Mouse (Mus musculus) urinary bladder, postnatal 4 days (tissue): ENCODE measurements around the gene Gna12.

Experiments
- DNase-seq, 2 experiments: peaks; one replicate each; pipeline ENCODE4 v3.0.0; 2021 to 2022; ENCODE audit warnings: low spot score in 2 of 2

Gene Gna12

DNA sequence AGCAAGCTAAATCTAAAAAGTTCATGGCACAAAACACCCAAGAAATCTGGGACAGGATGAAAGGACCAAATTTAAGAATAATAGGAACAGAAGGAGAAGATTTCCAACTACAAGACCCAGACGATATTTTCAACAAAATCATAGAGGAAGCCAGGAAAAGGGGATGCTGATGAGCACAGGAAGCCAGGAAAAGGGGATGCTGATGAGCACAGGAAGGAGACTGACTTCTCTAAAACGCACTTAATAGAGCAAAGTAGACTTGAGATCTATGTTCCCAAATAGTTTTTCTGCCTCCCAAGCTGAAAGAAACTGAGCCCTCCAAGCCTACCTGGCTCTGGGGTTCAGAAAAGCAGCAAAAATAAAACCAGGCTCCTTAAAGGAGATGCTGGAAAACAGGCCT, 2.8 kb downstream of the Gna12 start:
- DNase-seq: no peak

DNA sequence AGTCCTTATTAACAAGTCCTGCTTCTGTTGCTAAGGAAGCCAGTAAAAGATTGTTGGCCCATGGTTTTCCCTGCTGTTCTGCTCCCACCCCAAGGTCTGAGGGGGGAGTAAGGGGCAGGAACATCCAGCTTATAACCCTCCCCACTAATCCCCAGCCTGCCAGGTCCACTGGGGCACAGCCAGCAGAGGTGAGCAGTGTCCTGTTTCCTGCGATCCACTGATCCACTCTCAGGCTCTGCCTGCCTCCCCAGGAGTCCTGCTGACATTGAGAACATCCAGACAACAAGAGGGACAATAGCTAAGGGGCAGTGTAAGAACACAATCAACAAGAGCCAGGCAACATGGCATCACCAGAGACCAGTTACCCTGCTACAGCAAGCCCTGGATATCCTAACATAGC, 3.4 kb downstream of the Gna12 start:
- no peak for DNase-seq

DNA sequence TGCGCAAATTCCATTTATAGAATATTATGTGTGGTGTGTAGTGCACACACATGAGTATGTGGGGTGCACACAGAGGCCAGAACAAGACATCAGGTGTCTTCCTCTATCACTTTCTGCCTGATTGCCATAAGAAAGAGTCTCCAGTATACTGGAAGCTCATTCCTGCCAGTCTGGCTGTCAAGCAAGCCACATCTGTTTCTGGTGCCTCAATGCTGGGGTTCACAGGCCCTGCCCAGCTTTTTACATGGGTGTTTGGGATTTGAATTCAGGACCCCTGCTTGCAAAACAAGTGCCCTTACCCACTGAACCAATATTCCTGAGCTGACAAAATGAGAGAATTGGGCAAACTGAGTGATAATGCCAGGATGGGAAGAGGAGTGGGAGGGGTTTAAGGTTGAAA, 4.1 kb downstream of the Gna12 start:
- DNase-seq: no peak

DNA sequence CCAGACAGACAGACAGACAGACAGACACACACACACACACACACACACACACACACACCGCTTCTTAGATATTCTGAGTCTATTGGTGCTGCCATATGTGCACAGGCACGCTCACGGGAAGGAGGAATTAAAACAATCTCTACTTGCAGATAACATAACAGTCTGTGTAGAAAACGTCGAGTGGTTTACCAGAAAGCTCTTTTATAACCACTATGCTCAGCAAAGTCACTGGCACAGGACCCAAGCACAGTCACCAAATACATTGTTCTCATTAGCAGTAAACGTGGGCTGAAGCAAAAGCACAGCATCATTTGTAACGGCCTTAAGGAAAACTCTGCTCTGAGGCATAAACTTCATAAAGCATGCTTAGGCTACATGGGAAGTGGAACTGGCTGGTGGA, 6.1 kb downstream of the Gna12 start:
- DNase-seq: no peak

DNA sequence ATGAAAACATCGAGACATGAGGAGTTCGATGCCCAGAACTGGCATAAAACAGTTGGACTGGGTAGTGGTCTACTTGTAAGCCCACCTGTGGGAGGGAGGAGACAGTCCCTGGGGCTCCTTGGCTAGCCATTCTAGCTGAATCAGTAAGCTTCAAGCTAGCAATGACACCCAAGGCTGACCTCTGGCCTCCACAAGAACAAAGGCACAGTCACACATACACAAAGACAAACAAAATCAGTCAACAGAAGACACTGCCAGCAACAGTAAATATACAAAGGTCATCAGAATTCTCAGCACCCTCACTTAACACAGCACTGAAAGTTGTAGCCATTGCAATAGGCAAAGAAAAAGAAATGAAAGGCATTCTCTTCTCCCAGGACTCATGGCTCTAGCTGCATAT, 6.8 kb downstream of the Gna12 start:
- no peak for DNase-seq

DNA sequence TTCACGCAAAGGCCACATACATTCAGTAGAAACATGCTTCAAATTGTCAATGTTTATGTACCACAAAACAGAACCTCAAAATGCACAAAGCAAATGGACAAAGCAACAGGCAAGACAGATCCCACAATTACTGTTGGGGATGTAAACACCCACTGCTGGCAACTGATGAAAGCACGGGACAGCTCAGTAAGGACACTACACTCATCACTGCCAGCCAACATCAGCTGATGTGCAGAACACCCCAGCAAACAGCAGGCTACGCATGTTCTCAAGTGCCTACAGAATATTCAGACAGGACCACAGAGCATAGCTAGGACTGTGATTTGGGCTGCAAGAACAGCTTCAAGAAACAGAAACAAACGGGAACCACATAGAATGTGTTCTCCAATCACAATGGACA, 8.3 kb downstream of the Gna12 start:
- no peak for DNase-seq

DNA sequence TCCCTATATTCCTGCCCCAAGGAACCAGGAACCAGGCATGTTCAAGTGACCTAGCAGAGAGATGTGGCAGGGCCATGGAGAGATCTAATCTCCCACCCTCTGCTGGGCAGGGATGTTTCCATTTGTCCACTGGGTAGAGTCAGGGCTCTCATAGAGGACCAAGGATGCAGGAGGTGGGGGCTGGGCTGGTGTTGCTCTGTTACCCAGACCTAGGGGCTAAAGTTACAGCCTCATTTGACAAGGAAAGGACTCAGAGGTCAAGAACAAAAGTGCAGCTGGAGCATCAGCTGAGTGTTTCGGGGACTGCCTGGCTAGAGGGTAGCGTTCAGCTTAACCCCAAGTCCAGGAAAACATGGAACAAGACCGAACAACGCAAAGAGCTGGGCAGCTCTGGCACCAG, 9.7 kb downstream of the Gna12 start:
- no peak for DNase-seq

DNA sequence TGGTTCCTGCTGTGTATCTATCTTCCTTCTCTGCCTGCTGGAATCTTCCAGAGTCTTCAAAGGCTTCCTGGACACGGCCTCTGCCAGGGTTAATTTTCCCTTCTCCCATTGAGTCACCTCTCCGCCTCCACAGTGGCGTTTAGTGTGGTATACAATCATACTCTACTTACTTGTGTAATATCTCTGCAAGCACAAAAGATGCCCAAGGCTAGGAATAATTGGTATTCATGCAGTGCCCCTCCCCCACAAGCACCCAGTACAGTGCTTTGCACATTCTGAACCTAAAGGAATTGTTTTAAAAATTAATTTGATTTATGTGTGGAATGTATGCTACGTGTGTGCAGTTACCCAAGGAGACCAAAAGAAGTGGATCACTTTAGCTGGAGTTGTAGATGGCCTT, 10.6 kb downstream of the Gna12 start:
- DNase-seq: no peak

DNA sequence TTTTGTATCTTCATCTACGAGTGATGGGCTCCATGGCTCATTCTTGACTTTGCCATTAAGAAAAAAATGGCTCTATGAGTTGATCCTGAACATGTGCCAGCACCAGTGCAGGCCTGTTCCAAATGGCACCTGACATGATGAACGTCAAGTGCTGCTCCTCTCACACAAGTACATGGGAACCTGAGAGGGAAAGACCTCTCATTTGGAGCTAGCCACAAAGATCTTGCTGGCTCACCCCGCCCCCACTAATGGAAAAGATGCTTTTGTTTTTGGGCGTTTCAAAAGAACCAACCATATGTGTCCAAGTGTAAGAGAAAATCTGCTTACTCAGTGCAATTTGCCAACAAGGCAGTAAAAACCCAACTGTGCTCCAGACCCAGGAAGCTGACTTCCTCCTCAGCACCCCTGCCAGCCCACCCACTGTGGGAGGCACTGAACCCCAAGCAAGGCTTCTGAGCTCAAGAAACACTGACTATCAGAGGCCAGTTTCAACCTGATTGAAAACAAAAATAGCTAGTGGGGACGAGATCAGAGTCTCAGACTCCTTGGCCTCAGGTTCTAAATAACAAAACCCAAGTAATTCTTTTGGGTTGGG, 11.7 kb downstream of the Gna12 start:
- DNase-seq: no peak

DNA sequence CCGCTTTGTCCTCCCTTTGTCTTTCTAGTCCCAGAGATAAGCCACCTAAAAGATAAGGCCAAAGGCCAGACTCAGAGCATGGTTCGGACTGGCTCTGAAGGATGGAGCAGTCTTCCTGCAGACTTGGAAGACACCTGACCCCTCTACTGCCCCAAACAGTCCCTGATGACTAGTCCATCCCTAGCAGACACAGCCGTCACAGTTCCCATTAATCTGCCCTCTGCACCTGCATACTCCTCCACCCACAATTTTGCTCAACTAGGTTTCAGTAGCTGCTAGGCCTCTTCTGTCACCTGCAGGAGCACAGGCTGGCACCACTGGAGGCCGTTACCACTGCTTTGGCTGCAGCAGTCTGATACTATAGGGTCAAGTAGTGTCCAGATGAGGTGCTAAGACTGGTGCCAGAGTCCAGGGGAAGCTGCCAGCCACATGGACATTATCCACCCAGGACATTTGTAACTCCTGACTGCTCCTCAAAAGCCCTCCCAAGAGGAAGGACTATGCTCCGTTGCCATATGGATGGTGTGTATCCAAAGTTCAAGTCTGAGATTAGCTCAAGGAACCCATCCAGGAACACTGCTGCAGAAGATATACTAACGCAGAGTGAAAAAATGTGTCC, 13.2 kb downstream of the Gna12 start:
- no peak for DNase-seq

DNA sequence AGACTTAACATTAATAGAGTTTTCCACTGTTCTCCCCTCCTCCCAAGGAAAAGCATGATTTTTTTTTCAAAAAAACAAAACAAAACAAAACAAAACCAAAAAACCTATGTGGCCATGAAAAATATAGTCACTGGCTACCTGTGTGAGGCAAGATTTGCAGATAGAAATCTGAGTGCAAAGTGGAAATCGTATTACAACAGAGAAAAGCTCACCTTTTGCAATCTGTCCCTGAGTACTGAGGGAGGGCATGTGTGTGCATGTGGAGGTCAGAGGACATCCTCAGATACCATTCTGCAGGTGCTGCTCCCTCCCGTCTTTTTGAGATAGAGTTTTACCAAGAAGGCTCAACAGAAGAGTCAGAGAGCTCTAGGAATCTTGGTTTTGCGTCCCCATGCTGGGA, 14.2 kb downstream of the Gna12 start:
- DNase-seq: no peak

DNA sequence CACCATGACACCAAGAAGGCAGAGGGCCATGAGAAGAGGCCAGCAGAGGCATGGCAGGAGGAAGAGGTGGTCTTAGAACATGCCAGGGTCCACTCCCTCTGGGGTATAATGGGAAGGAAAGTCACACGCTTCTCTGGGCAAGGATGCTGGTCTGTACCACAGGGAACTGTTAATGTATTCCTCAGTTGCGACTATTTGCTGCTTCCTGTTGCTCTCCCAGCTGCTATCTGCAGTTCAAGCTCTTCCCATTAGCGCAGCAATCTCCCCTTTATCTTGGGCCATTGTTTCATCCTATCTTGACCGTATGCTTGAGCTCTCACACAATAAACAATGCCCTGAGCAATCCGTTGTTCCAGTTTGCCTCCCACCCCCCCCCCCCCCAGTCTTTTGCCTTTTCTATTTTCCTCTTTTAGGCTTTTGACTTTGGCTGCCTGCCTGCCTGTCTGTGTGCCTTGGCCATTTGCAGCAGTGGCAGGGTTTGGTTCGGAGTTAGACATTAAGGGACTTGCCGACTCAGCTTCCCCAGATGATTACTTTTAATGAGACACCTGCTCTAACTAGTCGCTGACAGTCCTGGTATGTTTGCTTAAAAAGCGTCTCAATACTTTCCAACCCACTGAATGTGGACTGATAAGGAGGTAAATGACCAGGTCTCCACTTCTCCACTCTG, 15.0 kb downstream of the Gna12 start:
- DNase-seq: no peak

DNA sequence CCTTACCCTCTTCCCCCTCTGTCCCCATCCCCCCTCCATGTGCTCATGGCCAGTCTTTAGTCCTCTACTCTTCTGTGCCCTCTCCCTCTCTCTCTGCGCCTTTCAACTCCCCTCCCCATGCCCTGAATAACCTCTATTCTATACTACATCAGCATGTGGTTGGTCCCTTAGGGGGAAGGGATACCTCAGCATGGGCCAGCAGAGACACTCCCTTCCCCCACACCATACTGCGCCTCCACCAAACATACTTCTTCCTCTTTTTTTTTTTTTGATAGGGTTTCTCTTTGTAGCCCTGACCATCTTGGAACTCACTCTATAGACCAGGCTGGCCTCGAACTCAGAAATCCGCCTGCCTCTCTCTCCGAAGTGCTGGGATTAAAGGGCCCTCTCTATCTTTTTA, 15.8 kb downstream of the Gna12 start:
- DNase-seq: no peak

DNA sequence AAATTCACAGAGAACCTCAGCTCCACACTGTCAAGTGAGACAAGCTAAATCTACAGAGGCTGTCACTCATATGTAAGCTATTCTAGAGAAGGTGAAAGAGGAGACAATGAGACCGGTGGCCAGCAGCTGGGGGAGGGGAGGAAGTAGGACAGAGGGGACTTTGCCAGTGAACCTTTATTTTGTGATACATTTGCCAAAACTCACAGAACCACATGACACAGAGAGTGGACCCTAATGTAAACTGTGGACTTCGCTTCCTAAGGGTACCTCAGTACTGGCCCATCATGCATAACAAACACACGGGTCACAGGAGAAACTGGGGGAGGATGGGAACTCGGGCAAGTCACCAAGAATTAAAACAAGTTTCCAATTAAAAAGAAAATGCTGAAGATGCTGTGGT, 17.5 kb downstream of the Gna12 start:
- no peak for DNase-seq

DNA sequence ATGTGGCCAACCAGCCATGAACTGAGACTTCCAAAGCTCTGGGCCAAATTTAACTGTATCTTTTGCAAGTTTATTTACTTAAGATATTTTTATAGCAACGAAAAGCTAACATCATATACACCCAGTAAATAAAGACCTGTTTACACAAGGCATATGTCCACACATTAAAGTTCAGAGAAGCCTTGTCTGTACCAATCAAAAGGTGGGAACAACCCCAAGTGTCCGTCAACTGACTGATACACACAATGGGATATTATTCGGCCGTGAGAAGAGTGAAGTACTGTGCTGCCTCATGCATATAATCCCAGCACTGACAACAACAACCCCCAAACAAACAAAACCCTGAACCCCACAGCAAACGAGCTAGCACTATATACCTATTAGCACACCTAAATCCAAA, 18.2 kb downstream of the Gna12 start:
- DNase-seq: no peak

DNA sequence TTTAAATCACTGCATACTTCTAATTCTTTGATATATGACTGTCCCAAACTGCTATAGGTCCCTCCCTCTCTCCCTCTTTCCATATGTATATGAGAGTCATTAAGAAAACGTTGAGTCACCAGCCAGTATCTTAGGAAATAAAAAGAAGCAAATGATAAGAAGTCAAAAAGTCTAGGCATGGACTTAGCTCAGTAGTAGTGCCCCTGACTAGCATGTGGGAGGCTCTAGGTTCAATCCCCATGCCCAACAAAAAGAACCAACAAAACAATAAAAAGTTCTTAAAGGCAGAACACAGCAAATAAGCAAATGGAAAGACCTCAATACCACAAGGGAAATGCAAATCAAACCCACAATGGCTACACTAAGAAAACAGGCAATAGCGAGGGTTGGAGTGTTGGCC, 18.8 kb downstream of the Gna12 start:
- DNase-seq: no peak

DNA sequence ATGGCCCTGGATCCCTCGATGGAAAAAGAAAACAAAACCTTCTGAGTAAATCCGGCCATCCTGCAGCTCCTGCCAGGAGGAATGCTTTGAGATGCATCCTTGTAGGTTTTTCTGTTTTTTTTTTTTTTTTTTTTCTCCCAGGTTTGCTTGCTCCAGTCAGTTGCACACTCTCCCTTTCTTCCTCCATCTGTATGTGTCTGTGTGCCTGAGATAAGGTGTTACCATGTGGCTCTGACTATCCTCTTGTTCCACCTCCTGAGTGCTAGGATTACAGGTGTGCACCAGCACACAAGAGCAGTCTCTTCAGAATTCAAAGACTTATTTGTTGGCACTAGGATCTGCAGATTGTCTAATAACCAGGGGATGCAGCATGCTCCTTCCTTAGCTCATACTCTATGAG, 23.3 kb downstream of the Gna12 start:
- DNase-seq: no peak

DNA sequence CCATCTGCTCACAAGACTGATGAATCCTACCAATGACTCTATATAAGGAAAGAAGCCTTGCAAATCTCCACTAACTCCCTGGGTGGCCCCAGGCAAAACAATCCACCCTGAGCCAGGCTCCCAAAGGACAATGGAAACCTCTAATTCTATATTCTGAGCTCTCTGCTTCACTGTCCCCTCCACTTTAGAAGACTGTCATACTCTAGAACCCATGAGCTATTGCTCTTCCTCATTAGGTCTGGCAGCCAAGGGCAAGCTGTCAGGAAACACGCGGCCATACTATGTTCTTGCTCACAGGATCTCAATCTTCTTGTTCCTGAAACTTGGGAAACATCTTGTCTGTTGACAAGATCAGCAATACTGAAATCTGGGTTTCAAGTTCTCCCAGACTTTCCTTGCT, 24.0 kb downstream of the Gna12 start:
- DNase-seq: no peak

DNA sequence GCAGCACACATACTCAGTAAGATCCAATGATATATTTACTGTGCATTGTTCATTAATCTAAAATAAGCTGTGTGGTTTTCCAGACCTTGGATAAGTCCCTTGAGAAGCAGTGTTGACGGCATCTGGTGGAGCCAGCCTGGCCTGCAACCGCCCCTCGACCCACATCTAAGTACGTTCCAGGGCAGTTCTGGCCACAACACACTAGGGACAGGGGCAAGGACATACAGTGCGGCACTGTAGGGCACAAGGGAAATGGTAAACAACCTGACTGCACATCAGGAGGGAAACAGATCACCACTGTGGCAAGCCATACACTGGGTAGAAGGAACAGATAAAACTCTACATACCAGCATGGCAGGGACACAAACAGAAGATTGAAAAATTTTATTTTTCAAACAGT, 28.4 kb downstream of the Gna12 start:
- no peak for DNase-seq

DNA sequence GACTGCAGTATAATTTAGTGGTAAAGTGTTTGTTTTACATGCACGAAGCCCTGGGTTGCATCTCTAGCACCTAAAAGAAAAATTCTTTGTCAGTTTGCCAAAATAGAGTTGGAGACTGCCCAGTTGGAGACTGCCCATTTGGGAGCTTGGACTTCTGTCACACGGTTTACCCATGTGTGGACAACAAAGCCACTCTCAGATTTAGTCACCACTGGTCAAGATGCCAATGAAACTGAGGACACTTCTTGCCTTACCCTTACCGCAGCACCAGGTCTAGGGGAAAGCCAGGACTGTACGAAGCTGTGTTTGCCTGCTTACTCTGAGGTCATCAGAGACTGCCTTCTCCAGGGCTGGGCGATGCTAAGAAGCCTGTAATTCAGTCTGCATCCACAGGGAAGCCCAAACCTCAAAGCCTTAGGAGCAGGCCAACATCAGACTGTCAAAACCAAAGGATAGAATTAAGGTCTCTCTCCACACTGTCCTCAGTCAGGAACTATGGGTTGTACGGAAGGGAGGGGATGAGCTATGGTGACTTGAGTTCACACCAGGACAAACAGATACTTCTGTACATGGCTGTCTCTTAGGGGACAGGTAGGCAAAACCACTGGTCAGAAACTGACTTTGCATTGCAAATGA, 29.8 kb downstream of the Gna12 start:
- no peak for DNase-seq

DNA sequence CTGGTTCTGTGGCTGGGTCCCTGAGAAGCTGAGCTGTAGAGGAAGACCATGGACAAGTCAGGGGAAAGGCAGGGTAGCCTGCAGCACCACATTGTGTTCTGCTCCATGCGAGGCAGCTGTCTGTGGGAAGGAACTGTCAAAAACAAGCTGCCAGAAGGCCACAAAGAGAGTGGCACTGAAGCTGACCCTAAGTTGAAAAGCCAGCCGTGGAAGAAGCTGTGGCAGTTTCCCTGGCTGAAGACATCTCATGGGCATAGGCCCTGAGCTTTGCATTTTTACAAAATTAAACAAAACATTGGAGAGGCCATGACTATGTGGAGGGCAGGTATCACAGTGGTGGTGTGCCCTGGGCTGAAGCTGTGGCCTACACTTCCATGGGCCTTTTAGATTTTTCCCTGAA, 31.0 kb downstream of the Gna12 start:
- no peak for DNase-seq

DNA sequence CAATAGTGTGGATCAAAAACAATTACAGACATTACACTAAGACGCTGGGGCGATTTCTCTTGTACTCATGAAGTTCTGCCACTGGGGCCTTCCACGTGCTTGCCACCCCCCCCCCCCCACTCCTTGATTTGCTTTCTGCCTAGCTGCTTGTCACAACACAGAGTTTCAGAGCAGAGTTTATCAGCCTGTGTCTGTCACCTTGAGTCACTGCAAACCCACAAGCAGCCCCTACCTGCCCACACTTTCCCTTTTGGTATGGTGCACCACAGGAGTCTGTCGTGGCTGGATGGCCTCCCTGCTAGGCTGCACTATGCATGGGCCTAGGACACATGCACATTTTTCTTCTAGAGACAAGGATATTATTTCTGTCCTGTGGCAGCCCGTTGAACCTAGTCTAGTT, 31.5 kb downstream of the Gna12 start:
- no peak for DNase-seq

DNA sequence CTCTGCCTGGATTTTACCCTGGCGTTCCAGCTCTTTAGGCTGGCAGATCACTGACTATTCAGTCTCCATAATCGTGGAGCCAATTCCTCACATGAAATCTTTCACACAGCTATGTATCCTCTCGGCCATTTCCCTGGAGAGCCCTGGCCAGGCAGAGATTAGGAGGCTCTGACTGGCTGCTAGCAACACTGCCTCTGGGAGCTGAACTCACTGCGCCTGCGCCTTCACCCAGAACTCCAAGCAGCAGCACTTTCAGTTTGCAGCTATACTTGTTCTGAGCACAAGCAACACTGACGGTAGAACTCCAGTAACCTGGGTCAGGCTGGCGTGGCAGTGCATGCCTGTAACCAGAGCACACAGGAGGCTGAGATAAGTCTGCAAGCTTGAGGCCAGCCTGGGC, 32.1 kb downstream of the Gna12 start:
- DNase-seq: no peak
